In the genomic region with DNA sequence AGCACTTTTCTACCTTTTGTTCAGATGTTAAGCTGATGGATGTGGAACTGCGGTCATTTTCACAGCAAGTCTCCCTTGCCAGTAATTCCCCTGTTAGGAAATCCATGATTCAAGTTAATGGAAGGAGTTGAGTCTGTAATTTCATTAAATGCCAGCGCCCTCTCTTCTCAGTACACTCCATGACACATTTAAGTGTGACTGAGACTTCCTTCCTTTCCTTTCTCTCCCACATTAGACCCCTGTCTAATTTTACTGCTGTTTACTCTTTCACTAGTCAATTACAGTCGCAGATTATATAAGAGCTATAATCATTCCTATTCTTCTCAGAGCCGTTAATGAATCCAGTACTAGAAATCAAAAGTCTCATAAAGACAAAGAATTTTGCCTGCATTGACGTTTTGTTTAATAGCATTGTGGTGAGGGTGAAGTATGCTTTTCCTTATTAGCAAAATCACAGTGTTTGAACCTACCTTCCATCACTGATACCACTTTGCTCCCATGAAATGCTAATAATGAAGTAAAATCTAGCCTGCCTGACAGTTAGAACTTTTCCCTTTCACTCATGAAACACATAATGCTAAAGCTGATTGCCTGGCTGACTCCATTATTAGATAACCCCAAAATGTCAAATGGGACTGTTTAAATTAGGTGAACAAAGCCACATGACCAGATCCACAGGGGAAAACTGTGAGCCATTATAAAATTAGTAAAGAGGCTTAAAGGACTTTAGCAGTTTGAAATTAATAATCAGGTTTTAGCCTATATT, we compare ENCODE assay signal across 21 mouse cellular contexts.
DNase-seq lines count a peak whose midpoint lies in the region; ATAC-seq lines count a peak whose summit lies in the region.
"Had no signal": no experiment of that assay in that cellular context is flagged by ENCODE, and none has a peak within 500 bp of the region (broad histone marks: within the 10 kb centered on the region; RNA-seq: fewer than 3 reads in every experiment).

No protein-coding gene starts in this region.

- no peak overlapping the region for H3K9ac ChIP-seq in forebrain, embryonic 11.5 days (ENCODE audit: low read length)
- no peak overlapping the region for H3K9ac ChIP-seq in hindbrain, embryonic 11.5 days (ENCODE audit: low read depth, low read length)
- H3K9ac ChIP-seq in midbrain, embryonic 16.5 days (ENCODE audit: low read depth, low read length), result no peak overlapping the region
- H3K9ac ChIP-seq: limb, embryonic 15.5 days; midbrain, embryonic 12.5 days; neural tube, embryonic 13.5 days had no signal

- DNase-seq in forebrain, embryonic 11.5 days (ENCODE audit: low spot score), result no peak
- no peak for DNase-seq in forebrain, embryonic 10.5 days (ENCODE audit: extremely low spot score, low spot score)
- DNase-seq in embryo, embryonic 10.5 days (ENCODE audit: low spot score), result peak; percentile 39
- DNase-seq in hindbrain, embryonic 11.5 days (ENCODE audit: low spot score), result peak; percentile 8
- DNase-seq in urinary bladder, postnatal 25 days (ENCODE audit: low spot score), result no peak
- DNase-seq in adrenal gland, adult (ENCODE audit: inconsistent age in 2 of 2, low spot score in 1 of 2), result no peak
- no peak for DNase-seq in cerebellum, postnatal 4 days (ENCODE audit: low spot score in 2 of 2)
- DNase-seq: adrenal gland, postnatal 10 days; cerebellum, adult 18-20 months; heart, postnatal 14 days; kidney, postnatal 4 days; lung, adult 2 months; lung, postnatal 36 days; right cerebral cortex, postnatal 4 days; thymus, postnatal 25 days had no signal

- no peaks in the 10 kb centered on the region for H3K4me1 ChIP-seq in forebrain, embryonic 11.5 days (replicated peaks; ENCODE audit: control insufficient read depth, insufficient read depth, low read length)
- peaks cover 22% of the 10 kb centered on the region for H3K4me1 ChIP-seq in forebrain, embryonic 10.5 days
- H3K4me1 ChIP-seq in hindbrain, embryonic 11.5 days (replicated peaks; ENCODE audit: control insufficient read depth, insufficient read depth, low read length), result no peaks in the 10 kb centered on the region
- no peaks in the 10 kb centered on the region for H3K4me1 ChIP-seq in midbrain, embryonic 16.5 days (ENCODE audit: control insufficient read depth, insufficient read depth, low read length)
- H3K4me1 ChIP-seq: limb, embryonic 15.5 days; midbrain, embryonic 12.5 days had no signal

- H3K4me3 ChIP-seq in forebrain, embryonic 11.5 days (ENCODE audit: low read depth, low read length), result no peak overlapping the region
- H3K4me3 ChIP-seq in forebrain, embryonic 10.5 days, result no peak overlapping the region
- H3K4me3 ChIP-seq in hindbrain, embryonic 11.5 days (ENCODE audit: low read depth, low read length), result no peak overlapping the region
- H3K4me3 ChIP-seq in midbrain, embryonic 16.5 days (ENCODE audit: low read depth, low read length), result no peak overlapping the region
- H3K4me3 ChIP-seq: limb, embryonic 15.5 days; midbrain, embryonic 12.5 days; neural tube, embryonic 13.5 days had no signal

- no peak overlapping the region for H3K27ac ChIP-seq in forebrain, embryonic 11.5 days (ENCODE audit: low read depth, low read length)
- H3K27ac ChIP-seq in forebrain, embryonic 10.5 days, result no peak overlapping the region
- no peak overlapping the region; the same call in 1 of the 2 replicates for H3K27ac ChIP-seq in hindbrain, embryonic 11.5 days (ENCODE audit: low read depth, low read length)
- H3K27ac ChIP-seq in midbrain, embryonic 16.5 days (ENCODE audit: low read length), result no peak overlapping the region
- H3K27ac ChIP-seq: limb, embryonic 15.5 days; midbrain, embryonic 12.5 days; neural tube, embryonic 13.5 days had no signal

- WGBS in forebrain, embryonic 11.5 days, result 23% methylated on average over 5 of the region's 5 CpGs
- WGBS in forebrain, embryonic 10.5 days, result 43% methylated on average over 5 of the region's 5 CpGs
- 60% methylated on average over 5 of the region's 5 CpGs for WGBS in hindbrain, embryonic 11.5 days
- WGBS in midbrain, embryonic 16.5 days, result 53% methylated on average over 5 of the region's 5 CpGs

- peak; percentile 45; the same call in 1 of the 2 replicates for ATAC-seq in forebrain, embryonic 11.5 days (replicated peaks; ENCODE audit: low FRiP score)
- ATAC-seq in hindbrain, embryonic 11.5 days (ENCODE audit: low FRiP score), result 0 out of 2 replicates have a peak, but pooled peaks have one; percentile 43
- peak; percentile 62 for ATAC-seq in midbrain, embryonic 16.5 days

- H3K27me3 ChIP-seq in forebrain, embryonic 11.5 days (ENCODE audit: control insufficient read depth, insufficient read depth, low read length), result no peaks in the 10 kb centered on the region
- H3K27me3 ChIP-seq in forebrain, embryonic 10.5 days (ENCODE audit: poor library complexity, severe bottlenecking), result peaks cover 13% of the 10 kb centered on the region; the same call in 1 of the 2 replicates
- no peaks in the 10 kb centered on the region for H3K27me3 ChIP-seq in hindbrain, embryonic 11.5 days (ENCODE audit: control insufficient read depth, insufficient read depth, low read length)
- H3K27me3 ChIP-seq in midbrain, embryonic 16.5 days (ENCODE audit: control insufficient read depth, insufficient read depth, low read depth, low read length), result no peaks in the 10 kb centered on the region
- H3K27me3 ChIP-seq: CH12.LX; limb, embryonic 15.5 days; midbrain, embryonic 12.5 days; neural tube, embryonic 13.5 days had no signal

- no peaks in the 10 kb centered on the region for H3K9me3 ChIP-seq in forebrain, embryonic 11.5 days (ENCODE audit: control insufficient read depth, low read length)
- peaks cover 5% of the 10 kb centered on the region; the same call in 1 of the 2 replicates for H3K9me3 ChIP-seq in forebrain, embryonic 10.5 days
- no peaks in the 10 kb centered on the region for H3K9me3 ChIP-seq in hindbrain, embryonic 11.5 days (ENCODE audit: control insufficient read depth, low read length)
- H3K9me3 ChIP-seq in midbrain, embryonic 16.5 days (replicated peaks; ENCODE audit: control insufficient read depth, low read length, poor library complexity, severe bottlenecking), result no peaks in the 10 kb centered on the region
- H3K9me3 ChIP-seq: limb, embryonic 15.5 days; neural tube, embryonic 13.5 days had no signal

- no peak overlapping the region for H3K4me2 ChIP-seq in forebrain, embryonic 11.5 days (ENCODE audit: low read depth, low read length, severe bottlenecking)
- no peak overlapping the region for H3K4me2 ChIP-seq in hindbrain, embryonic 11.5 days (replicated peaks; ENCODE audit: low read depth, low read length)
- H3K4me2 ChIP-seq in midbrain, embryonic 16.5 days (ENCODE audit: low read length), result no peak overlapping the region
- H3K4me2 ChIP-seq: heart, embryonic 11.5 days; limb, embryonic 15.5 days; midbrain, embryonic 12.5 days; neural tube, embryonic 13.5 days had no signal

- H3K36me3 ChIP-seq in forebrain, embryonic 11.5 days (ENCODE audit: control insufficient read depth, insufficient read depth, low read length), result no peaks in the 10 kb centered on the region
- no peaks in the 10 kb centered on the region for H3K36me3 ChIP-seq in forebrain, embryonic 10.5 days (replicated peaks)
- no peaks in the 10 kb centered on the region for H3K36me3 ChIP-seq in hindbrain, embryonic 11.5 days (ENCODE audit: control insufficient read depth, insufficient read depth, low read length)
- H3K36me3 ChIP-seq in midbrain, embryonic 16.5 days (ENCODE audit: control insufficient read depth, insufficient read depth, low read length), result no peaks in the 10 kb centered on the region
- H3K36me3 ChIP-seq: limb, embryonic 15.5 days; midbrain, embryonic 12.5 days; neural tube, embryonic 13.5 days had no signal

Comparison
In these comparisons a context has a peak if more than half of its experiments do, and no peak if none do; other contexts are left out.
1. DNase-seq: peak in embryo, embryonic 10.5 days (single experiment) and hindbrain, embryonic 11.5 days (single experiment); none in forebrain, embryonic 11.5 days (single experiment), forebrain, embryonic 10.5 days (single experiment), urinary bladder, postnatal 25 days (single experiment), adrenal gland, adult (0 of 2) and cerebellum, postnatal 4 days (0 of 2).
2. Peak in every context shown above with its lines, with median percentiles within 50 percentile points of each other: ATAC-seq.